Mouse (Mus musculus) pancreas, adult 10 weeks (tissue): ENCODE data around the gene Zbtb46. TPM values are rescaled to one million over a fixed set of nuclear protein-coding genes. Genes with fewer than 3 reads are reported as not detected.

Experiments used
- polyA plus RNA-seq: library from polyadenylated mRNA; stranded (reverse); fragments of 350-450 nt; fragmentation: Illumina TruSeq; extraction: RNeasy Lipid Tissue Mini Kit (QIAGEN cat#74804); gene quantifications from one replicate; pipeline ENCODE4 v1.2.3, GENCODE M21; 2015; ENCODE audit warnings: low read depth, low replicate concordance; ENCODE audit not compliant: insufficient read depth

The Zbtb46 gene
- 5.8 TPM for polyA plus RNA-seq

GRCm38 (mm10) chr2:181459153-181459672 is at the start of gene Zbtb46:
TSS of gene Zbtb46 (minus strand) at chr2:181459426.

DNA sequence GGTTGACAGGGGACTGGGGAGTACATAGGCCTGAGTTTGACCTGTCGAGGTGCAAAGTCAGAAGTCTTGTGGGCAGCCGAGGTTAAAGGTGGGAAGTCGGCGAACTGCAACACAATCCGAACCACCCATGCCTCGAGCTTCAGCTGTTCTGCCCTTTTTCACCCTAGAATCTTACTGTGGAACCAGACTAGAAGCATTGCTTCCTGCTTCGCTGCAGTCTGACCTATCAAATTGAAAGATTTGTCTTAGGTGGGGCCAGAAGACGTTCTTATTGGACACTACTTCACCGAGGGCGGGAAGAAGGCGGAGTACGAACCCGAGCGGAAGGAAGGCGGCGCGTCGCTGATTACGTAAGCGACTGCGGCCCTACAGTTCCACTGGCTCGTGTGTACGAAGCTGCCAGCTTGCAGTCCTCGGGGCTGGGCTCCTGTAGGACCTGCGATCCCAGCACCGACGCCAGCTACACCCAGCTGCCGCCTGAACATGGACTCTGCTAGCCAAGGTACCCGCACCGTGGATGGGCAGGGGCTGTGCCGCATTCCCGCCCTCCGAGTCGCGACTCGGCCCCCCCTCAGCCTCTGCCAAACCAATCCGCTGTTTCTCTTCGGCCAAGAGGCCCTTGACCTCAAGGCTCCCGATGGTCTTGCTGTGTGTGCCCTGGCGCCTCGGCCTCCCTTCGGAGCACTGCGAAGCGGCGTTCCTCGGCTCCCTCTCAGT is 37.8 kb upstream of the Zbtb46 start, which contains the start of gene Tpd52l2:
Tpd52l2 (plus strand) TSS at position 312 of the 717 bp plus-strand sequence.

DNA sequence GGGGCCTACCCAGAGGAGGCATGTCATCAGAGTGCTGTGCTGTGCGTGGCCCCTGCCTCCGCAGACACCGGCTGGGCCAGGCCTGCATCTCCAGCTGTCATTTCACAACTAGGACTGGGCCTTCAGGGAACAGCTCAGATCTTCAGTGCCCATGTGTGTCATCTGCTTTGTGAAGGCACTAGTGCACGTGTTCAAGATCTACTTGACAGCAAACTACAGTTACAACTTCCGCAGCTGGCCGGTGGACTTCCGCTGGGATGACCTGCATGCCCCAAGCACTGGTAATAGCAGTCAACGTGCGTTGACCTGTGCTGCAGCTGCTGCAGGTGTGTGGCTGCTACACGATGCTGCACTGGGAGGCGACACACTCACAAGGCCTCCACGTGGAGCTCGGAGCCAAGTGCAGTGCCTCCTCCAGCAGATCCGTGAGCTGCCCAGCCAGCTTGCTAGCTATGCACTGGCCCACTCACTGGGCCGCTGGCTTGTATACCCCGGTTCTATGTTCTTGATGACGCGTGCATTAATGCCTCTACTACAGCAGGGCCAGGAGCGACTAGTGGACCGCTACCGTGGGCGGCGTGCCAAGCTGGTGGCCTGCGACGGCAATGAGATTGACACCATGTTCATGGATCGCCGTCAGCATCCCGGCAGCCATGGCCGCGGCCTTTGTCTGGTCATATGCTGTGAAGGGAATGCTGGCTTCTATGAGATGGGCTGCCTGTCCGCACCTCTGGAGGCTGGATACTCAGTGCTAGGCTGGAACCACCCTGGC is 34.1 kb upstream of the Zbtb46 start, which contains the start of gene Abhd16b:
Abhd16b (plus strand) TSS at position 51 of the 772 bp plus-strand sequence.

DNA sequence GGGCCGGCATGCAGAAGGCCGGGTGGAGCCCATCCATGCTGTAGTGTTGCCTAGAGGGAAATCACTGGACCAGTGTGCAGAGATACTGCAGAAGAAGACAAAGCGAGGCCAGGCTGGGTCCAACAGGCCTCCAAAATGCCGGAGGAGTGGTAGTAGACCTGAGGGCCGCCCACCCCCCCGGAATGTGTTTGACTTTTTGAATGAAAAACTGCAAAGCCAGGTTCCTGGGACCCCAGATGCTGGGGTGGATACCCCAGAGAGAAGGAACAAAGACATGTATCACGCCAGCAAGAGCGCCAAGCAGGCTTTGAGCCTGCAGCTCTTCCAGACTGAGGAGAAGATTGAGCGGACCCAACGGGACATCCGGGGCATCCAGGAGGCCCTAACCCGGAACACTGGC is 79.4 kb downstream of the Zbtb46 start, which contains the start of gene Lime1:
Lime1 (plus strand) TSS at position 301 of the 400 bp plus-strand sequence.

GRCm38 (mm10) chr2:181364860-181365596 is 94.2 kb downstream of the Zbtb46 start, which contains the start of the genes Zgpat and Arfrp1:
TSS of gene Zgpat (plus strand) at chr2:181364928.
TSS of gene Arfrp1 (minus strand) at chr2:181365404.

Other genes with a start within 250 kb of the Zbtb46 start
- gene Srms, start 246.2 kb downstream of the Zbtb46 start, polyA plus RNA-seq = not detected
- gene Fndc11, start 239.4 kb downstream of the Zbtb46 start, polyA plus RNA-seq = not detected
- gene Helz2, start 217.4 kb downstream of the Zbtb46 start, polyA plus RNA-seq = 6.5 TPM
- gene Gmeb2, start 171.4 kb downstream of the Zbtb46 start, polyA plus RNA-seq = 11.1 TPM
- 2.3 TPM for gene Stmn3, start 144.9 kb downstream of the Zbtb46 start, polyA plus RNA-seq
- 12.2 TPM for gene Rtel1, start 139.7 kb downstream of the Zbtb46 start, polyA plus RNA-seq
- 10.8 TPM for gene Zgpat, start 94.5 kb downstream of the Zbtb46 start, polyA plus RNA-seq
- 23.0 TPM for gene Arfrp1, start 94.0 kb downstream of the Zbtb46 start, polyA plus RNA-seq
- 31.4 TPM for gene Lime1, start 79.3 kb downstream of the Zbtb46 start, polyA plus RNA-seq
- not detected for gene Abhd16b, start 33.8 kb upstream of the Zbtb46 start, polyA plus RNA-seq
- 18.3 TPM for gene Tpd52l2, start 37.7 kb upstream of the Zbtb46 start, polyA plus RNA-seq
- 9.5 TPM for gene Dnajc5, start 61.1 kb upstream of the Zbtb46 start, polyA plus RNA-seq
- 29.9 TPM for gene Uckl1, start 125.5 kb upstream of the Zbtb46 start, polyA plus RNA-seq
- gene Prpf6, start 132.4 kb upstream of the Zbtb46 start, polyA plus RNA-seq = 10.1 TPM
- 8.9 TPM for gene Zfp512b, start 133.4 kb upstream of the Zbtb46 start, polyA plus RNA-seq
- gene Samd10, start 139.8 kb upstream of the Zbtb46 start, polyA plus RNA-seq = 6.7 TPM
- gene Gm29797, start 197.6 kb upstream of the Zbtb46 start, polyA plus RNA-seq = not detected
- 31.8 TPM for gene Sox18, start 212.2 kb upstream of the Zbtb46 start, polyA plus RNA-seq
- gene Tcea2, start 220.9 kb upstream of the Zbtb46 start, polyA plus RNA-seq = 4.0 TPM
- gene Rgs19, start 234.6 kb upstream of the Zbtb46 start, polyA plus RNA-seq = 7.0 TPM
- gene Lkaaear1, start 239.0 kb upstream of the Zbtb46 start, polyA plus RNA-seq = not detected